Mouse (Mus musculus) midbrain, embryonic 15.5 days (tissue): ENCODE measurements around the gene Smad3. TPM values are rescaled to one million over a fixed set of nuclear protein-coding genes. Genes with fewer than 3 reads are reported as not detected.

Source experiments
- ATAC-seq: fragments of 200-750 bp; cut with Nextera tagmentation; replicated peaks from 2 replicates; pipeline ENCODE4 v1.8.0; 2017; ENCODE audit warnings: moderate TSS enrichment
- H3K27ac ChIP-seq: fragments of 300-500 bp; sonication (generic); 2 replicates; pipeline ENCODE4 v1.5.1; 2015; ENCODE audit warnings: mild to moderate bottlenecking, inconsistent platforms
- H3K27me3 ChIP-seq: fragments of 300-500 bp; sonication (generic); replicated peaks from 2 replicates; pipeline ENCODE4 v1.6.1; 2015; ENCODE audit warnings: inconsistent platforms
- H3K36me3 ChIP-seq: fragments of 300-500 bp; sonication (generic); replicated peaks from 2 replicates; pipeline ENCODE4 v1.6.1; 2015; ENCODE audit warnings: inconsistent platforms
- H3K4me1 ChIP-seq: fragments of 300-500 bp; sonication (generic); 2 replicates; pipeline ENCODE4 v1.6.1; 2015; ENCODE audit warnings: inconsistent platforms
- H3K4me2 ChIP-seq: fragments of 300-500 bp; sonication (generic); 2 replicates; pipeline ENCODE4 v1.6.1; 2015; ENCODE audit warnings: inconsistent platforms, mild to moderate bottlenecking, moderate library complexity
- H3K4me3 ChIP-seq: fragments of 300-500 bp; sonication (generic); 2 replicates; pipeline ENCODE4 v1.5.1; 2015; ENCODE audit warnings: mild to moderate bottlenecking, inconsistent platforms
- H3K9ac ChIP-seq: fragments of 300-500 bp; sonication (generic); 2 replicates; pipeline ENCODE4 v1.6.1; 2015; ENCODE audit warnings: mild to moderate bottlenecking, inconsistent platforms
- H3K9me3 ChIP-seq: fragments of 300-500 bp; sonication (generic); 2 replicates; pipeline ENCODE4 v1.6.1; 2016; ENCODE audit warnings: inconsistent platforms
- WGBS: fragments of 180-500 bp; shearing (Covaris S2); methylation state at CpG from one replicate; pipeline ENCODE4 v1.1.7; 2015; ENCODE audit warnings: mixed read lengths; 5-methylcytosine and 5-hydroxymethylcytosine counted together
- polyA plus RNA-seq: library from polyadenylated mRNA; unstranded; fragments of >200 nt; fragmentation: Nextera tagmentation; extraction: Ambion mirVana; gene quantifications from 2 replicates; pipeline ENCODE4 v1.2.1, GENCODE M21; 2015

Smad3 gene
- polyA plus RNA-seq, 1 experiment from 2014 or later: 7.2 TPM

DNA sequence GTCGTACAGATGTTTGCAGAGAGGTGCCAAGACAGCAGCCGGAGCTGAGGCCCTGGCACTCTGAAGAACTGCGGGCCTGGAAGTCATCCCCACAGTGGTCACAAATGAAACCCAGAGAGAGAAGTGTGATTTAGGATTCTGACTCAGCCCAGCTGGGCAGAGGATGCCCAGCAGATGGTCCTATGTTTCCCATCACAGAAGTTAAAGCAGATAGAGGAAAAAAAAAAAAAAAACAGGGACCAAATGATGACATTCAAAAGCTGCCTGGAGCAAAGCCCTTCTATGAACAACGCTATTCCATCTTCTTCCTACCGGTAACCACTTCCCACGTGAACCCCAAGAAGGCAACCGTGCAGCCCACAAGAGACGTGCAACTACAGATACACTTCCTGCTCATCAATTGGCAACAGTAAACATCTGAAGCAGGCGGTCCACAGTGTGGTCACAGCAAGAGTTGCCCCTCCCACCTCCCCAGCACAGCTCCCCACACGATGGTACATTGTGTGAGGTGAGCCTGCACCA, 17.4 kb downstream of the Smad3 start:
- Histone ChIP-seq H3K27me3 (no peaks in the 10 kb centered on the region), H3K9me3 (no peaks in the 10 kb centered on the region), H3K36me3 (no peaks in the 10 kb centered on the region), H3K27ac (no peak overlapping the region), H3K4me3 (no peak overlapping the region), H3K4me2 (no peak overlapping the region), H3K9ac (no peak overlapping the region), H3K4me1 (peaks cover 13% of the 10 kb centered on the region)
- 81% methylated on average over 10 of the region's 10 CpGs for WGBS
- no peak for ATAC-seq

- Histone ChIP-seq H3K9me3 (no peaks in the 10 kb centered on the region), H3K9ac (no peak overlapping the region), H3K36me3 (no peaks in the 10 kb centered on the region), H3K4me2 (no peak overlapping the region), H3K4me1 (peaks cover 13% of the 10 kb centered on the region), H3K27ac (no peak overlapping the region), H3K27me3 (no peaks in the 10 kb centered on the region), H3K4me3 (no peak overlapping the region)
- 80% methylated on average over 11 of the region's 11 CpGs for WGBS
- ATAC-seq: no peak
Observed at GRCm38 (mm10) chr9:63738830-63739229, 19.0 kb downstream of the Smad3 start.

GRCm38 (mm10) chr9:63738086-63738701, 19.6 kb downstream of the Smad3 start:
- H3K27ac ChIP-seq: no peak overlapping the region
- no peak overlapping the region for H3K4me3 ChIP-seq
- 76% methylated on average over 12 of the region's 12 CpGs for WGBS
- H3K36me3 ChIP-seq: no peaks in the 10 kb centered on the region
- H3K9ac ChIP-seq: no peak overlapping the region
- no peak for ATAC-seq
- no peaks in the 10 kb centered on the region for H3K9me3 ChIP-seq
- H3K4me2 ChIP-seq: no peak overlapping the region
- peaks cover 10% of the 10 kb centered on the region for H3K4me1 ChIP-seq
- no peaks in the 10 kb centered on the region for H3K27me3 ChIP-seq

- WGBS: 82% methylated on average over 9 of the region's 9 CpGs
- no peaks in the 10 kb centered on the region for H3K36me3 ChIP-seq
- no peak overlapping the region for H3K4me2 ChIP-seq
Observed at GRCm38 (mm10) chr9:63737426-63737931, 20.3 kb downstream of the Smad3 start.

GRCm38 (mm10) chr9:63734261-63734660, 23.5 kb downstream of the Smad3 start:
- Histone ChIP-seq H3K36me3 (no peaks in the 10 kb centered on the region), H3K4me2 (no peak overlapping the region), H3K27me3 (no peaks in the 10 kb centered on the region), H3K9ac (no peak overlapping the region), H3K9me3 (no peaks in the 10 kb centered on the region), H3K4me3 (no peak overlapping the region), H3K27ac (no peak overlapping the region), H3K4me1 (no peaks in the 10 kb centered on the region)
- ATAC-seq: no peak
- 89% methylated on average over 8 of the region's 8 CpGs for WGBS

More at GRCm38 (mm10) chr9:63737426-63737931, 20.3 kb downstream of the Smad3 start:
- no peak overlapping the region for H3K27ac ChIP-seq
- H3K9me3 ChIP-seq: no peaks in the 10 kb centered on the region
- no peaks in the 10 kb centered on the region for H3K27me3 ChIP-seq
- no peak overlapping the region for H3K4me3 ChIP-seq
- H3K9ac ChIP-seq: no peak overlapping the region
- no peak for ATAC-seq
- H3K4me1 ChIP-seq: peaks cover 2% of the 10 kb centered on the region; the same call in 1 of the 2 replicates

GRCm38 (mm10) chr9:63732700-63733099, 25.1 kb downstream of the Smad3 start:
- WGBS: 95% methylated on average over 7 of the region's 7 CpGs
- no peaks in the 10 kb centered on the region for H3K9me3 ChIP-seq
- ATAC-seq: no peak

DNA sequence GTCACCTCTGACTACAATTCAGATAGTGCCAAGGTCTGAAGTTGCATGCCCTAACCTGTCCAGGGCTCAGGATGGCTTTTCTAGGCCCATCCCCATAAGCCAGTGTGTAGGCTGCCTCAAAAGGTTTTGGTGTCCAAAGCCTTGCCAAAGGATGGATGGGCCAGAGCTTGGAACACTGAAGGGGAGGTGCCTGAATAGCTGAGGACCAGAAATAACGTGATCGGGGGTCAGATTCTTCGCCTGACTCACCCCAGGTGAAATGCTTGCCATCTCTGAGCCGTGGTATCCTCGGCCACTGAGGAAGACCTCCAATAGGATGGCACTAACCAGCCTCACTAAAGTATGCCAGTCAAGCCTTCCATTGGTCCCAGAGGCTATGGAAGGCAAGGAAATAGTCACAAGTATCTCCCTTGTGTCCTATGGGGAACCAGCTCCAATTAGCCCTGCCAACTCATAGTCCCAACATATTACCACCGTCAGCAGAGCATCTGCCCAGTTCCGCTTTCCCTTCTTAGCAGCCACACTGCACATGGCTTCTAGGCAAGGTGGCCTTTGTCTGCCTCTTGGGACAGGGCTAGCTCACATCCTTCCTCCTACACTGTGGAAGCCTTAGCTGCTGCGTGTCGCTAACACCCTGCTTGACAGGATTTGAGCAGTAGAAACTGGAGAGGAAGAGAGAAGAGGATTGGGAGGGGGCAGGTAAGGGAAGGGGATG, 26.5 kb downstream of the Smad3 start:
- Histone ChIP-seq H3K4me1 (peaks cover 1% of the 10 kb centered on the region; the same call in 1 of the 2 replicates), H3K27ac (no peak overlapping the region), H3K4me3 (no peak overlapping the region), H3K9me3 (no peaks in the 10 kb centered on the region), H3K27me3 (no peaks in the 10 kb centered on the region), H3K4me2 (no peak overlapping the region), H3K9ac (no peak overlapping the region), H3K36me3 (no peaks in the 10 kb centered on the region)
- ATAC-seq: no peak
- WGBS: 78% methylated on average over 9 of the region's 9 CpGs

More at GRCm38 (mm10) chr9:63732700-63733099, 25.1 kb downstream of the Smad3 start:
- H3K4me3 ChIP-seq: no peak overlapping the region
- H3K9ac ChIP-seq: no peak overlapping the region
- no peak overlapping the region for H3K4me2 ChIP-seq
- H3K27ac ChIP-seq: no peak overlapping the region
- no peaks in the 10 kb centered on the region for H3K36me3 ChIP-seq
- no peaks in the 10 kb centered on the region for H3K27me3 ChIP-seq
- no peaks in the 10 kb centered on the region for H3K4me1 ChIP-seq

DNA sequence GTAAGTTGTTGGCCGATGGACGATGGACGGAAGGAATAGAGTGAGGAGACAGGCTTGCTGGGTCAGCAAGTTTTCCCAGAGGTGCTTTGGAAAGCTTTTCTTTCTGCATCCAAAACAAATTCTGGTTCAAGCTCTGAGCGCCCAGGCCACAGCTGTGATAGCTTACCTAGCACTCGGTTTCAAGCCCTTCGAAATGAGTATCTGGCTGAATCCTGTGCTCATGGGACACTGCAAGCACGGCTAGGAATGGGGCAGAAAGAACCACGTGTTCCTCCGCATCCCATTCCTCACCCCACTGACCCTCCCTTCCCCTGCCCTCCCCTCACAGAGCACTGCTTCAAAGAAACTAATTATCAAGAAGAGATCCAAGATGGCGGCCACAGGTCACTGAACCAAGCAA, 28.8 kb downstream of the Smad3 start:
- H3K4me2 ChIP-seq: no peak overlapping the region
- H3K27me3 ChIP-seq: no peaks in the 10 kb centered on the region
- no peaks in the 10 kb centered on the region for H3K36me3 ChIP-seq
- H3K27ac ChIP-seq: no peak overlapping the region
- no peak for ATAC-seq
- H3K4me3 ChIP-seq: no peak overlapping the region
- no peaks in the 10 kb centered on the region for H3K9me3 ChIP-seq
- peaks cover 4% of the 10 kb centered on the region; the same call in 1 of the 2 replicates for H3K4me1 ChIP-seq
- H3K9ac ChIP-seq: no peak overlapping the region
- WGBS: 79% methylated on average over 10 of the region's 10 CpGs

DNA sequence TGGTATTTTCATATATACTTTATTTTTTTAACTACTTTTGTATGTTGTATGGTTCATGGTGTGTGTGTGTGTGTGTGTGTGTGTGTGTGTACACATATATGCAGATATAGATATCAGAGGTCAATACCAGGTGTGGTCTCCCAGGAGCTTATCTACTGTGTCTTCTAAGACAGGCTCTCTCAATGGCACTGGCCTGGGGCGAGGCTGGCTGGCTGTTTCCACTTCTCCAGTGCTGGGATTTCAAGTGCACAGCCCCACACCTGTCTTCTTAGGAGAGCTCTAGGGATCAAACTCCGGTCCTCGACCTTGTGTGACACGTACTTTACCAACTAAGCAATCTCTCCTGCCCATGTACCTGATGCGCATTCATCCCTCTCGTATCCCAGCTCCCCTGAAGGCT, 30.7 kb downstream of the Smad3 start:
- Histone ChIP-seq H3K4me3 (no peak overlapping the region), H3K4me2 (no peak overlapping the region), H3K9me3 (no peaks in the 10 kb centered on the region), H3K27me3 (no peaks in the 10 kb centered on the region), H3K4me1 (peaks cover 4% of the 10 kb centered on the region; the same call in 1 of the 2 replicates), H3K36me3 (no peaks in the 10 kb centered on the region), H3K9ac (no peak overlapping the region), H3K27ac (no peak overlapping the region)
- WGBS: 94% methylated on average over 6 of the region's 6 CpGs
- no peak for ATAC-seq

GRCm38 (mm10) chr9:63726088-63727010, 31.4 kb downstream of the Smad3 start:
- ATAC-seq: no peak
- H3K9me3 ChIP-seq: no peaks in the 10 kb centered on the region
- H3K36me3 ChIP-seq: no peaks in the 10 kb centered on the region
- H3K27ac ChIP-seq: no peak overlapping the region
- no peak overlapping the region; the same call in 1 of the 2 replicates for H3K9ac ChIP-seq
- H3K4me3 ChIP-seq: no peak overlapping the region
- peaks cover 4% of the 10 kb centered on the region; the same call in 1 of the 2 replicates for H3K4me1 ChIP-seq
- WGBS: 64% methylated on average over 13 of the region's 13 CpGs
- no peaks in the 10 kb centered on the region for H3K27me3 ChIP-seq
- no peak overlapping the region for H3K4me2 ChIP-seq

DNA sequence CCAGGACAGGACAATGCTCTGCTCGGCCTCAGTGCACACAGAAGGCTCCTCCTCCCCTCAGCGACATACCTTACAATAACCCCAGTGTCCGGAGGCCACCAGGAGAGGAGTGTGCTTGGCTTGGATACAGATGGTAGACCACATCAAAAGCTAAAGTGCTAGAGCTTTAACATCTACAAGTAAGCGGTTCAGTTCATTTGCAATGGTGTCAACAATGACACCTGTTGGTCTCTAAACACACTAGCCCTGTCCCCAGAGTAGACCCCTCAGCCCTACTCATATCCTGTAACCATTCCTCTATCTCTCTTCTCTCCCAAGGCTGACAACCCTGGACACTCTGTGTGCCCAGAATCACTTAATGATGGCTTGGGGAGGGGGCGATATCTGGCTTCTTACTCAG, 33.0 kb downstream of the Smad3 start:
- 90% methylated on average over 5 of the region's 5 CpGs for WGBS
- Histone ChIP-seq H3K9me3 (no peaks in the 10 kb centered on the region), H3K27ac (no peak overlapping the region), H3K36me3 (no peaks in the 10 kb centered on the region), H3K4me3 (no peak overlapping the region), H3K4me2 (no peak overlapping the region), H3K4me1 (peaks cover 4% of the 10 kb centered on the region; the same call in 1 of the 2 replicates), H3K9ac (no peak overlapping the region), H3K27me3 (no peaks in the 10 kb centered on the region)
- no peak for ATAC-seq

GRCm38 (mm10) chr9:63722918-63723317, 34.9 kb downstream of the Smad3 start:
- no peaks in the 10 kb centered on the region for H3K27me3 ChIP-seq
- H3K4me2 ChIP-seq: no peak overlapping the region
- no peak overlapping the region for H3K27ac ChIP-seq
- H3K4me3 ChIP-seq: no peak overlapping the region
- ATAC-seq: no peak
- H3K9ac ChIP-seq: no peak overlapping the region
- peaks cover 4% of the 10 kb centered on the region; the same call in 1 of the 2 replicates for H3K4me1 ChIP-seq
- 76% methylated on average over 9 of the region's 9 CpGs for WGBS
- no peaks in the 10 kb centered on the region for H3K36me3 ChIP-seq
- H3K9me3 ChIP-seq: no peaks in the 10 kb centered on the region
